Mouse (Mus musculus) heart, embryonic 16.5 days (tissue): ENCODE results near the gene Pdpk1. TPM values are rescaled to one million over a fixed set of nuclear protein-coding genes. Genes with fewer than 3 reads are reported as not detected.
A peak's percentile ranks its signal among the peaks of the same experiment; 100 is the strongest.

ENCODE experiments used
- ATAC-seq: fragments of 200-750 bp; cut with Nextera tagmentation; replicated peaks from 2 replicates; pipeline ENCODE4 v1.8.0; 2017; ENCODE audit warnings: moderate number of reproducible peaks; ENCODE audit not compliant: insufficient read depth, low FRiP score; ENCODE audit errors: extremely low read depth
- H3K27ac ChIP-seq: fragments of 300-500 bp; sonication (generic); 2 replicates; pipeline ENCODE4 v1.5.1; 2014; ENCODE audit warnings: mild to moderate bottlenecking, low read length, control low read depth, moderate library complexity
- H3K27me3 ChIP-seq: fragments of 300-500 bp; sonication (generic); 2 replicates; pipeline ENCODE4 v1.6.1; 2014; ENCODE audit warnings: low read length, mixed read lengths; ENCODE audit not compliant: control insufficient read depth, insufficient read depth
- H3K36me3 ChIP-seq: fragments of 300-500 bp; sonication (generic); 2 replicates; pipeline ENCODE4 v1.6.1; 2014; ENCODE audit not compliant: control insufficient read depth, insufficient read depth
- H3K4me1 ChIP-seq: fragments of 300-500 bp; sonication (generic); 2 replicates; pipeline ENCODE4 v1.6.1; 2014; ENCODE audit warnings: low read length, mixed read lengths; ENCODE audit not compliant: control insufficient read depth, insufficient read depth
- H3K4me2 ChIP-seq: fragments of 300-500 bp; sonication (generic); 2 replicates; pipeline ENCODE4 v1.6.1; 2014; ENCODE audit warnings: low read depth, mild to moderate bottlenecking, control low read depth, low read length
- H3K4me3 ChIP-seq: fragments of 300-500 bp; sonication (generic); 2 replicates; pipeline ENCODE4 v1.5.1; 2014; ENCODE audit warnings: mild to moderate bottlenecking, control low read depth, low read length
- H3K9ac ChIP-seq: fragments of 300-500 bp; sonication (generic); 2 replicates; pipeline ENCODE4 v1.6.1; 2014; ENCODE audit warnings: low read length, control low read depth
- H3K9me3 ChIP-seq: fragments of 300-500 bp; sonication (generic); replicated peaks from 2 replicates; pipeline ENCODE4 v1.6.1; 2016; ENCODE audit warnings: low read length; ENCODE audit not compliant: control insufficient read depth
- WGBS: fragments of 180-500 bp; shearing (Covaris S2); extraction: QIAGEN DNeasy Blood & Tissue Kit; methylation state at CpG from one replicate; pipeline ENCODE4 v1.1.7; 2014; 5-methylcytosine and 5-hydroxymethylcytosine counted together
- polyA plus RNA-seq: library from polyadenylated mRNA; unstranded; fragments of >200 nt; fragmentation: Nextera tagmentation; extraction: Ambion mirVana; gene quantifications from 2 replicates; pipeline ENCODE4 v1.2.1, GENCODE M21; 2015

The Pdpk1 gene
- polyA plus RNA-seq, 1 experiment from 2014 or later, result 40.1 TPM

GRCm38 (mm10) chr17:24072919-24073696, 77.6 kb downstream of the Pdpk1 start, which contains the start of gene Kctd5:
TSS of gene Kctd5 (minus strand) at chr17:24073485.
- WGBS, result under 1% methylated on average over 62 of the region's 62 CpGs
- peak; percentile 95 for ATAC-seq
- H3K9ac ChIP-seq, result peak within 1 kb of the TSS; percentile 94
- H3K27me3 ChIP-seq, result no peaks in the 10 kb centered on the region
- peaks cover 16% of the 10 kb centered on the region for H3K4me1 ChIP-seq
- peaks cover 10% of the 10 kb centered on the region for H3K36me3 ChIP-seq
- H3K9me3 ChIP-seq, result no peaks in the 10 kb centered on the region
- peak within 1 kb of the TSS; percentile 89 for H3K4me2 ChIP-seq
- peak within 1 kb of the TSS; percentile 81 for H3K27ac ChIP-seq
- peak within 1 kb of the TSS; percentile 82 for H3K4me3 ChIP-seq

- Histone ChIP-seq H3K9ac (no peak overlapping the region), H3K4me3 (no peak overlapping the region), H3K4me2 (no peak overlapping the region), H3K27ac (no peak overlapping the region), H3K9me3 (no peaks in the 10 kb centered on the region), H3K27me3 (no peaks in the 10 kb centered on the region), H3K36me3 (no peaks in the 10 kb centered on the region), H3K4me1 (peaks cover 17% of the 10 kb centered on the region)
- WGBS, result 79% methylated on average over 3 of the region's 3 CpGs
- ATAC-seq, result no peak
Observed at GRCm38 (mm10) chr17:24069531-24069930, 81.2 kb downstream of the Pdpk1 start.

GRCm38 (mm10) chr17:24068271-24068670, 82.5 kb downstream of the Pdpk1 start:
- Histone ChIP-seq H3K27me3 (no peaks in the 10 kb centered on the region), H3K9ac (no peak overlapping the region), H3K27ac (no peak overlapping the region), H3K4me1 (peaks cover 17% of the 10 kb centered on the region), H3K9me3 (no peaks in the 10 kb centered on the region), H3K4me3 (no peak overlapping the region), H3K36me3 (no peaks in the 10 kb centered on the region), H3K4me2 (no peak overlapping the region)
- WGBS, result 67% methylated on average over 5 of the region's 5 CpGs
- ATAC-seq, result no peak

- 75% methylated on average over 4 of the region's 4 CpGs for WGBS
- Histone ChIP-seq H3K27me3 (no peaks in the 10 kb centered on the region), H3K9me3 (no peaks in the 10 kb centered on the region), H3K4me1 (no peaks in the 10 kb centered on the region), H3K4me3 (no peak overlapping the region), H3K27ac (no peak overlapping the region), H3K36me3 (peaks cover 15% of the 10 kb centered on the region), H3K4me2 (no peak overlapping the region), H3K9ac (no peak overlapping the region)
- no peak for ATAC-seq
Observed at GRCm38 (mm10) chr17:24062459-24063155, 88.1 kb downstream of the Pdpk1 start.

DNA sequence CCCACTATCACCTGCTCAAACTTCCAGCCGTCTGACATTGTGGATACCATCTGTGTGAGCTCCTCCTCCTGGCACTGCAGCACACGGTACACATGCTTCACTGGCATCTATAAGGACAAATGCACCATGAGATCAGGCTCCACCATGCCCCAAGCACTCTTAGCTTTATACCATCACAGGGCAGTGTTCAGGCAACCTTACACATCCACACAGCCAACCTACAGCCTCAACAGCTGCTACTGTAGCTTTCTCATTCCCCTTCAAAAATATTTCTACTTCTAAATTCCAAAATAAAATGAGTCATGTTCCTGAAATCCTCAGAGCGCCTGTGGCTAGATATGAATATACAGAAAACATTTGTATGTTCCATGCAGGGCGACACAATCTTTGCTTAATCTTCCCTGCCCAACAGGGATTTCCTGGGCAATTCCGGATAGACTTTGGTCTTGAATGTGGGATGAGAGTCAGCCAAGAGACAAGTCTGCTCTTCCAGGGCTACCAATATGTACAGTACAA, 92.9 kb downstream of the Pdpk1 start:
- no peak overlapping the region for H3K4me2 ChIP-seq
- peaks cover 37% of the 10 kb centered on the region for H3K36me3 ChIP-seq
- no peaks in the 10 kb centered on the region for H3K4me1 ChIP-seq
- no peak overlapping the region for H3K9ac ChIP-seq
- H3K27me3 ChIP-seq, result no peaks in the 10 kb centered on the region
- ATAC-seq, result no peak
- no peak overlapping the region for H3K27ac ChIP-seq
- 87% methylated on average over 5 of the region's 5 CpGs for WGBS
- H3K9me3 ChIP-seq, result no peaks in the 10 kb centered on the region
- H3K4me3 ChIP-seq, result no peak overlapping the region

DNA sequence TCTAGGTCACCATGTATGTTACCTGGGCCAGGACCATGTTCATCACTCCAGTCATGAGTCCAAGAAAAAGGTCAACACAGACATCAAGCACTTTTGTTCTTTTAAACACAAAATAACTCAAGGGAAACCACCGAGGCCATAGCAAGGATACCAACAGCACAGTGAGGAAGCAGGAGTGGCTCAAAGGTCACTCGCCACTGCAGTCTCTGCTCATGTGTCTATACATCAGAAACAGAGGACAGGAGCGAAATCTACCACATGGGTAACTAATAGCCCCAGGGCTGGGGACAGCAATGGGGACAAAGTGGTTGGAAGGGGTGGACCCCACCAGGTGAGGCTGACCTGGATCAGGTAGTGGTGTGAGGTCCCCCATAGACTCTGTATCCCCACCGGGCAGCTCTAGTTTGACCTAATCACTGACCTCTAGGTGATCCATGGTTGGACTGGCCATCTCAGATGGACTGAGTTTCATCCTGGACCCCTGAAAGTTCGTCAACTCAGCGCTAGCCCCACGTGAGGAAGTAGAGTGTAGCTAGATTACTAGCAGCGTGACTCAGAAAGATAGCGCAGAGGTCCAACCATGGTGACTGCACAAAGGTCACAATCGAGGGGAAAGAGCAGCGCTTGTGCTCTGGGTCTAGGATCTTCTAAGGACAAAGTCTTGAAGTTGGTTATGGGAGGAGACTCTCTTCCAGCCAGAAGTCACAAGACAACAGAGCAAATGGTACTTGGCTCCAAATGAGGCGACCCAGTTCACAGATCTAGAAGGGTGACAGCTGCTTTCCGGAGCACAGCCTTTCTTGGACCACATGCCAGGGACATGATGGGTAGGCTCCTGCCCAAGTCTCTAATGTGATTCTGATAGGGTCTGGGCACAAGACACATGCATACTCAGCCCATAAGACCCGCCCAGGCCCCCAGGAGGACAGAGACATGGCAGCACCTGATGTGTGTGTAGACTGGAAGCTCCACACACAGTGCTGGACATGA, 93.8 kb downstream of the Pdpk1 start:
- no peaks in the 10 kb centered on the region for H3K4me1 ChIP-seq
- no peaks in the 10 kb centered on the region for H3K27me3 ChIP-seq
- H3K4me2 ChIP-seq, result no peak overlapping the region
- 92% methylated on average over 14 of the region's 14 CpGs for WGBS
- H3K9ac ChIP-seq, result no peak overlapping the region
- H3K9me3 ChIP-seq, result no peaks in the 10 kb centered on the region
- no peak overlapping the region for H3K4me3 ChIP-seq
- no peak for ATAC-seq
- H3K27ac ChIP-seq, result no peak overlapping the region
- peaks cover 42% of the 10 kb centered on the region for H3K36me3 ChIP-seq

GRCm38 (mm10) chr17:24049008-24049407, 101.7 kb downstream of the Pdpk1 start:
- Histone ChIP-seq H3K9me3 (no peaks in the 10 kb centered on the region), H3K4me1 (no peaks in the 10 kb centered on the region), H3K4me3 (no peak overlapping the region), H3K36me3 (peaks cover 33% of the 10 kb centered on the region), H3K9ac (no peak overlapping the region), H3K27me3 (no peaks in the 10 kb centered on the region), H3K4me2 (no peak overlapping the region), H3K27ac (no peak overlapping the region)
- WGBS, result 85% methylated on average over 8 of the region's 8 CpGs
- ATAC-seq, result no peak

GRCm38 (mm10) chr17:24048053-24048452, 102.7 kb downstream of the Pdpk1 start:
- peaks cover 30% of the 10 kb centered on the region for H3K36me3 ChIP-seq
- no peak for ATAC-seq
- 88% methylated on average over 5 of the region's 5 CpGs for WGBS
- no peaks in the 10 kb centered on the region for H3K4me1 ChIP-seq
- H3K9ac ChIP-seq, result no peak overlapping the region
- no peak overlapping the region for H3K27ac ChIP-seq
- no peaks in the 10 kb centered on the region for H3K9me3 ChIP-seq
- H3K4me2 ChIP-seq, result no peak overlapping the region
- H3K27me3 ChIP-seq, result no peaks in the 10 kb centered on the region
- no peak overlapping the region for H3K4me3 ChIP-seq
